Mouse (Mus musculus) C2C12 (cell line): ENCODE data around the gene Vps39. TPM values are rescaled to one million over a fixed set of nuclear protein-coding genes. Genes with fewer than 3 reads are reported as not detected.

Experiments
- H3K27me3 ChIP-seq: one replicate; pipeline ENCODE4 v1.6.1; 2011; ENCODE audit not compliant: control insufficient read depth, insufficient read depth, insufficient read length
- H3K36me3 ChIP-seq: one replicate; pipeline ENCODE4 v1.6.1; 2011; ENCODE audit not compliant: control insufficient read depth, insufficient read depth
- H3K4me3 ChIP-seq: one replicate; pipeline ENCODE4 v1.5.1; 2011; ENCODE audit warnings: mild to moderate bottlenecking, control low read depth; ENCODE audit not compliant: poor library complexity, insufficient read depth, severe bottlenecking
- H3K79me2 ChIP-seq: one replicate; pipeline ENCODE4 v1.6.1; 2011; ENCODE audit not compliant: control insufficient read depth, insufficient read depth
- H3K79me3 ChIP-seq: one replicate; pipeline ENCODE4 v1.6.1; 2011; ENCODE audit warnings: low read depth, control low read depth
- H3ac ChIP-seq: one replicate; pipeline ENCODE3; 2011; ENCODE audit warnings: low read depth; ENCODE audit not compliant: control insufficient read depth, insufficient read length
- CEBPB ChIP-seq: IDR thresholded peaks from one replicate; pipeline ENCODE4 v1.6.1; 2011; ENCODE audit warnings: low read depth, mild to moderate bottlenecking, control low read depth, moderate library complexity
- CTCF ChIP-seq: IDR thresholded peaks from one replicate; pipeline ENCODE4 v1.5.1; 2011; ENCODE audit not compliant: control insufficient read depth, insufficient read depth, insufficient read length
- FOSL1 ChIP-seq: IDR thresholded peaks from one replicate; pipeline ENCODE4 v1.8.0; 2011; ENCODE audit warnings: mild to moderate bottlenecking, low read length; ENCODE audit not compliant: poor library complexity, insufficient read depth, severe bottlenecking
- MAX ChIP-seq: IDR thresholded peaks from one replicate; pipeline ENCODE4 v1.6.1; 2011; ENCODE audit warnings: mild to moderate bottlenecking, control low read depth
- MYOD1 ChIP-seq: IDR thresholded peaks from one replicate; pipeline ENCODE4 v1.6.1; 2011; ENCODE audit warnings: low read depth; ENCODE audit not compliant: control insufficient read depth, insufficient read length
- MYOG ChIP-seq: IDR thresholded peaks from one replicate; pipeline ENCODE4 v1.6.1; 2011; ENCODE audit not compliant: control insufficient read depth, insufficient read length; ENCODE audit errors: extremely low read depth
- USF1 ChIP-seq: IDR thresholded peaks from one replicate; pipeline ENCODE4 v1.6.1; 2011; ENCODE audit warnings: low read depth, mild to moderate bottlenecking, control low read depth, moderate library complexity
- polyA plus RNA-seq: library from polyadenylated mRNA; unstranded; fragments of >200 nt; fragmentation: generic; extraction: Trizol; gene quantifications from one replicate; pipeline ENCODE4 v1.2.1, GENCODE M21; 2012; ENCODE audit warnings: missing spikeins

Vps39 gene
- polyA plus RNA-seq, 1 experiment, result 12.3 TPM

- TF ChIP-seq MYOD1, result no peak
- no peak for TF ChIP-seq MYOG
- TF ChIP-seq FOSL1, result no peak
- no peak for TF ChIP-seq CEBPB
- TF ChIP-seq MAX, result no peak
- no peak for TF ChIP-seq CTCF
- no peak for TF ChIP-seq USF1
- H3K4me3 ChIP-seq, result no peak overlapping the region
Measured at GRCm38 (mm10) chr2:120284094-120284493, 68.8 kb downstream of the Vps39 start.

GRCm38 (mm10) chr2:120283550-120283949, 69.4 kb downstream of the Vps39 start:
- no peak overlapping the region for H3K4me3 ChIP-seq
- H3K79me3 ChIP-seq, result no peaks in the 10 kb centered on the region
- H3K27me3 ChIP-seq, result peaks cover 40% of the 10 kb centered on the region
- H3K79me2 ChIP-seq, result no peaks in the 10 kb centered on the region
- TF ChIP-seq CEBPB (no peak), MYOG (no peak), MYOD1 (no peak), USF1 (no peak), MAX (no peak)
- H3K36me3 ChIP-seq, result no peaks in the 10 kb centered on the region
- H3ac ChIP-seq, result no peak overlapping the region

More at GRCm38 (mm10) chr2:120284094-120284493, 68.8 kb downstream of the Vps39 start:
- Histone ChIP-seq H3ac (no peak overlapping the region), H3K79me2 (no peaks in the 10 kb centered on the region), H3K36me3 (no peaks in the 10 kb centered on the region), H3K27me3 (peaks cover 40% of the 10 kb centered on the region), H3K79me3 (no peaks in the 10 kb centered on the region)

GRCm38 (mm10) chr2:120281221-120281620, 71.7 kb downstream of the Vps39 start:
- no peak for TF ChIP-seq USF1
- TF ChIP-seq CTCF, result no peak
- no peak for TF ChIP-seq MYOG
- no peak for TF ChIP-seq FOSL1
- TF ChIP-seq MYOD1, result no peak
- TF ChIP-seq CEBPB, result no peak
- no peak for TF ChIP-seq MAX
- no peaks in the 10 kb centered on the region for H3K79me3 ChIP-seq
- no peaks in the 10 kb centered on the region for H3K36me3 ChIP-seq
- H3K27me3 ChIP-seq, result peaks cover 38% of the 10 kb centered on the region
- H3ac ChIP-seq, result no peak overlapping the region
- no peaks in the 10 kb centered on the region for H3K79me2 ChIP-seq
- H3K4me3 ChIP-seq, result no peak overlapping the region

- no peak overlapping the region for H3ac ChIP-seq
- TF ChIP-seq MYOG (no peak), CTCF (peak; percentile 36)
- no peaks in the 10 kb centered on the region for H3K36me3 ChIP-seq
- H3K79me2 ChIP-seq, result no peaks in the 10 kb centered on the region
- H3K79me3 ChIP-seq, result no peaks in the 10 kb centered on the region
- H3K27me3 ChIP-seq, result peaks cover 42% of the 10 kb centered on the region
- no peak overlapping the region for H3K4me3 ChIP-seq
Measured at GRCm38 (mm10) chr2:120279961-120280360, 73.0 kb downstream of the Vps39 start.

- Histone ChIP-seq H3K27me3 (peaks cover 41% of the 10 kb centered on the region), H3K79me2 (no peaks in the 10 kb centered on the region), H3K4me3 (no peak overlapping the region), H3K79me3 (no peaks in the 10 kb centered on the region), H3K36me3 (no peaks in the 10 kb centered on the region), H3ac (no peak overlapping the region)
- TF ChIP-seq CEBPB, result no peak
- TF ChIP-seq MYOD1, result no peak
- TF ChIP-seq CTCF, result no peak
- no peak for TF ChIP-seq FOSL1
- no peak for TF ChIP-seq MYOG
- no peak for TF ChIP-seq USF1
- TF ChIP-seq MAX, result no peak
Measured at GRCm38 (mm10) chr2:120276951-120277350, 76.0 kb downstream of the Vps39 start.

GRCm38 (mm10) chr2:120268635-120269034, 84.3 kb downstream of the Vps39 start:
- Histone ChIP-seq H3ac (no peak overlapping the region), H3K27me3 (peaks cover 47% of the 10 kb centered on the region), H3K79me2 (no peaks in the 10 kb centered on the region), H3K36me3 (no peaks in the 10 kb centered on the region), H3K4me3 (no peak overlapping the region), H3K79me3 (no peaks in the 10 kb centered on the region)
- TF ChIP-seq USF1, result no peak
- TF ChIP-seq MYOG, result no peak
- no peak for TF ChIP-seq MAX

Other genes starting within 250 kb of the Vps39 start
- gene Ehd4, start 198.5 kb downstream of the Vps39 start, polyA plus RNA-seq, result 60.1 TPM
- not detected for gene Pla2g4e, start 107.8 kb downstream of the Vps39 start, polyA plus RNA-seq
- gene Pla2g4d, start 63.9 kb downstream of the Vps39 start, polyA plus RNA-seq, result not detected
- not detected for gene Pla2g4f, start 39.0 kb downstream of the Vps39 start, polyA plus RNA-seq
- gene Ganc, start 50.8 kb upstream of the Vps39 start, polyA plus RNA-seq, result 2.3 TPM
- 9.8 TPM for gene Tmem87a, start 51.0 kb upstream of the Vps39 start, polyA plus RNA-seq
- 1.8 TPM for gene Capn3, start 102.9 kb upstream of the Vps39 start, polyA plus RNA-seq
- 39.2 TPM for gene Zfp106, start 210.7 kb upstream of the Vps39 start, polyA plus RNA-seq
- 9.4 TPM for gene Snap23, start 214.5 kb upstream of the Vps39 start, polyA plus RNA-seq